Mouse (Mus musculus) hindbrain, postnatal 0 days (tissue): ENCODE measurements around the gene Nt5c. TPM values are rescaled to one million over a fixed set of nuclear protein-coding genes. Genes with fewer than 3 reads are reported as not detected.
A peak's percentile ranks its signal among the peaks of the same experiment; 100 is the strongest.

ENCODE experiments used
- ATAC-seq: fragments of 200-750 bp; cut with Nextera tagmentation; 2 replicates; pipeline ENCODE4 v1.8.0; 2017; ENCODE audit warnings: mild to moderate bottlenecking, moderate TSS enrichment, moderate library complexity
- DNase-seq: peaks from one replicate; pipeline ENCODE4 v3.0.0-alpha.2; 2015; ENCODE audit warnings: low spot score
- H3K27ac ChIP-seq: fragments of 300-500 bp; sonication (generic); 2 replicates; pipeline ENCODE4 v1.5.1; 2014; ENCODE audit warnings: mild to moderate bottlenecking
- H3K27me3 ChIP-seq: fragments of 300-500 bp; sonication (generic); 2 replicates; pipeline ENCODE4 v1.6.1; 2014; ENCODE audit warnings: low read length, mixed read lengths; ENCODE audit not compliant: insufficient read depth
- H3K36me3 ChIP-seq: fragments of 300-500 bp; sonication (generic); 2 replicates; pipeline ENCODE4 v1.6.1; 2014; ENCODE audit warnings: low read length, mixed read lengths; ENCODE audit not compliant: insufficient read depth
- H3K4me1 ChIP-seq: fragments of 300-500 bp; sonication (generic); 2 replicates; pipeline ENCODE4 v1.6.1; 2014; ENCODE audit warnings: antibody characterized with exemption, low read length, mixed read lengths; ENCODE audit not compliant: insufficient read depth
- H3K4me2 ChIP-seq: fragments of 300-500 bp; sonication (generic); 2 replicates; pipeline ENCODE4 v1.6.1; 2014; ENCODE audit warnings: low read depth, mild to moderate bottlenecking, low read length, moderate library complexity, mixed read lengths
- H3K4me3 ChIP-seq: fragments of 300-500 bp; sonication (generic); 2 replicates; pipeline ENCODE4 v1.5.1; 2014; ENCODE audit warnings: low read length
- H3K9ac ChIP-seq: fragments of 300-500 bp; sonication (generic); replicated peaks from 2 replicates; pipeline ENCODE4 v1.6.1; 2014; ENCODE audit warnings: mild to moderate bottlenecking, low read length, moderate library complexity, mixed read lengths
- H3K9me3 ChIP-seq: fragments of 300-500 bp; sonication (generic); 2 replicates; pipeline ENCODE4 v1.6.1; 2016; ENCODE audit warnings: low read length, mixed read lengths
- CTCF ChIP-seq: IDR thresholded peaks from 2 replicates; pipeline ENCODE4 v1.5.1; 2016; ENCODE audit warnings: antibody characterized with exemption, control low read depth, low read depth
- WGBS: fragments of 180-500 bp; shearing (Covaris S2); extraction: QIAGEN DNeasy Blood & Tissue Kit; methylation state at CpG from one replicate; pipeline ENCODE4 v1.1.7; 2014; 5-methylcytosine and 5-hydroxymethylcytosine counted together
- polyA plus RNA-seq: library from polyadenylated mRNA; unstranded; fragments of >200 nt; fragmentation: Nextera tagmentation; extraction: Ambion mirVana; gene quantifications from 2 replicates; pipeline ENCODE4 v1.2.1, GENCODE M21; 2015
- total RNA-seq: library from RNA; depleted of rRNA; stranded (reverse); fragments of >200 nt; gene quantifications from 2 replicates; pipeline ENCODE4 v1.2.3, GENCODE M21; 2014

Gene Nt5c
- total and polyA plus RNA-seq, 2 experiments from 2014 or later, result 54.3 to 130 TPM

DNA sequence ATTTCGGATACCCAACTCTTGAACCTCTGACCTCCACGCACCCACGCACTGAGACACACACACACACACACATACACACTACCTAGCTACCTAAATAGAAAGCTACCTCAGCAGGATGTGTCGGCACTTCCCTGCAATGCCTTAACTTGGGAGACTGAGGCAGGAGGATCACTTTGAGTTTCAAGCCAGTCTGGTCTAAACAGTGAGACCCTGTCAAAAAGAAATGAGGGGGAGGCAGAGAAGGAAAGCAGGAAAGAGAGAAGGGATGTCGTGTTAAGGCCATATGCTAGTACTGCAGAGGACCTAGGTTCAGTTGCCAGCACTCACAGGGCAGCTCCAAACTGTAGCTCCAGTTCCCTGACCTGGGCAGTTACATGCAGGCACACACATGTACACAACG is 23.4 kb upstream of the Nt5c start:
- no peak overlapping the region for H3K9ac ChIP-seq
- no peak overlapping the region for H3K27ac ChIP-seq
- H3K27me3 ChIP-seq, result no peaks in the 10 kb centered on the region
- H3K9me3 ChIP-seq, result no peaks in the 10 kb centered on the region
- no peaks in the 10 kb centered on the region for H3K36me3 ChIP-seq
- no peak overlapping the region for H3K4me3 ChIP-seq
- no peak for TF ChIP-seq CTCF
- no peak overlapping the region for H3K4me2 ChIP-seq
- peaks cover 12% of the 10 kb centered on the region for H3K4me1 ChIP-seq
- 71% methylated on average over 6 of the region's 6 CpGs for WGBS
- DNase-seq, result no peak
- no peak for ATAC-seq

DNA sequence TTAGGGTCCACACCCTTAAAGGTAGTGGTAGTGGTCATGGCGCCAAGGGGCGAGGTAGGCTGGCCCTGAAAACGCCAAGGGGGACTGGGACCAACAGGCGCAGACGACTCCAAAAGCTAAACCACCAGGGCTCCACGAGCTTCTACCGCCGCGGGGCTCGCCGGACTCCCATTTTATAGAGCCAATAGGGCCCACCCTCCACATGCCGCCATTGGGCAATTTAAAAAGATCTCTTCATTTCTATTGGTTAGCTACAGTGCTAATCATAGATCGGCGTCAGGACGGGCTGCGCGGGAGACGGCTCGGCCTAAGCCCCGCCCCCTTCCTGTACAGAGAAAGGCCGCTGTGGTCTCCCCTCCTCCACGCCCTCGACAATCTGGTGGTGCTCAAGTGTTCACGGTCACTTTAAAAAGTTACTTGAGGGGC is 22.6 kb upstream of the Nt5c start, which contains the start of gene Jpt1:
Jpt1 (minus strand) TSS at position 150 of the 426 bp plus-strand sequence.
- Histone ChIP-seq H3K4me3 (peak within 1 kb of the TSS; percentile 100), H3K36me3 (no peaks in the 10 kb centered on the region), H3K4me1 (peaks cover 16% of the 10 kb centered on the region), H3K9me3 (no peaks in the 10 kb centered on the region), H3K9ac (peak within 1 kb of the TSS; percentile 97), H3K4me2 (peak within 1 kb of the TSS; percentile 83), H3K27me3 (no peaks in the 10 kb centered on the region), H3K27ac (peak within 1 kb of the TSS; percentile 81)
- ATAC-seq (peak; percentile 98), DNase-seq (peak; percentile 98)
- TF ChIP-seq CTCF, result no peak
- WGBS, result 0% methylated on average over 24 of the region's 24 CpGs

DNA sequence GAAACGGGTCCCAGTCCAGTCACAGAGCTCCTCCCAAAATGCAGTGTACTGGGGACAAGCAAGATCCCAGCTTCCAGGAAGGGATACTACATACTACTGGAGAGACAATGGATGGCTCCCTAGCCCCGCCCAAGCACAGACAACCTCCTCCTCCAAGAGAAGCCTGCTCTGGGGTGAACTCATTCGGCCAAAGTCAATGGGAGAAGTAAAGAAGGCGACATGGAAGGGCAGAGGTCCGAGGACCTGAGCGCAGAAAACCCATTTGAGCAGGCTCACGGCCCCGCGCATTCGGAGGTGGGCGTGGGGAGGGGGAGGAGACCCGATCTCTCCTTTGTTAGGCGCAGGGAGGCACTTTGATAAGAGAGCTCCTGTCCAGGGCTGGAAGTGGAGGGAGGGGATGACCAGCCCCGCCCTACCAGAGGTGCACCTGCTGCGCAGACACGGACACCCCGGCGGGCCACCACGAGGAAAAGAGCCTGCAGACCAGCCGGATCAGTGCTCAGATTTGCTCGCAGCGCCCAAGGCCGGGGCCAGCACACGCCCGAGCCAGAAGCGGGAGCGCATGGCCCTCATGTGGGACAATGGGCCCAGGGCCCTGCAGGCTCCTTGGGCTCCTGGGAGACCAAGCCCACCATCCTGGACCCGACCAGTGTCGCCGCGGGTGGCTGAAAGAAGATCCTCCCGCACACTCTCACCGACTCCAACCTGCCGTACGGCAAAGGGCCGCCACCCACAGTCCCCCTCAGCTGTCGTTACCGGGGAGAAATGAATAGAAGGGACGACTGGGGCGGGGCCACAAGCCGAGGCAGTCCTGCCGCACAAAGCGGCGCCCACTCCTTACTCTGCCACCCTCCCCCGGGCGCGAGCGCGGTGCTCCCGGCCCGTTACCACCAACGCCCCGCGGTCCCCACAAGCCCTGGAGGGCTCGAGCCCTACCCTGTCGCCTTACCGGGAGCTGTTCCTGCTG is 21.9 kb upstream of the Nt5c start:
- Histone ChIP-seq H3K4me2 (peak overlapping the region; percentile 83), H3K4me3 (peak overlapping the region; percentile 100), H3K36me3 (no peaks in the 10 kb centered on the region), H3K27me3 (no peaks in the 10 kb centered on the region), H3K9me3 (no peaks in the 10 kb centered on the region), H3K4me1 (peaks cover 16% of the 10 kb centered on the region), H3K27ac (peak overlapping the region; percentile 81), H3K9ac (peak overlapping the region; percentile 97)
- ATAC-seq (peak; percentile 64), DNase-seq (peak; percentile 64)
- under 1% methylated on average over 57 of the region's 57 CpGs for WGBS
- TF ChIP-seq CTCF, result no peak

DNA sequence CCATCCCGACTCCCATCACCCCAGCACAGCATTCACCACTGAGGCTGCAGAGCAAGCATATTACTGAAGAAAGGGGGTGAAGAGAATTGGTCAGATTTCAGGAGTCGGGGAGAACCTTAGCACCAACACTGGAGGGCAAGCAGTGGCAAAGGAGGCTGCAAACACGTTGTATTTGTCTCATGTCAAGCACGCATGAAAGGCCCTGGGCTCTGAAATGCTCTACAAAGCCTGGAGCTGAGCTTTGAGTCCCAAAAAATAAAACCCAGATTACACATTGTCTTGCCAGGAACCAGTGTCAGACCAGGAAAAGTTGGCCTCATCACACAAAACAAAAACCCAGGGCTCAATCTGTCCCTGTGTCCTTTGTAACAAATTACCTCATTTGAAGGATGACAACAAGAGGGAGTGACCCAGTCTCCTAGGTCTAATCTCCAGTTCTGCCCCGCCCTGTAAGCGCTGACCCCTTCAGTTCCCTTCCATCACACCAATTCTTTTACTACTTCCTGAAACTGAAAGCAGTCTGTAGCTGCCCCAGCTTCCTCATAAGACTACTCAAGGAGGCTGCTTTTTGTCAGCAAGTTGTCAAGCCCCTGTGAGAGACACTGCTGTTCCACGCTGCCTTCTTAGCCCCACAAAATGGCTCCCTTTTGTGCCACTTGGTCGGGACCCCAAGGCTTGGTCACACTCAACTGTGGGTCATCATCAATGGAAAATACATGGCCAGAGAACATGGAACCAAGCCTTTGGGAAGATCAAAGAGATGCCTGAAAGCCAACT is 20.9 kb upstream of the Nt5c start:
- 11% methylated on average over 8 of the region's 8 CpGs for WGBS
- Histone ChIP-seq H3K36me3 (no peaks in the 10 kb centered on the region), H3K4me1 (peaks cover 16% of the 10 kb centered on the region), H3K27ac (peak overlapping the region; percentile 81), H3K4me3 (peak overlapping the region; percentile 100), H3K27me3 (no peaks in the 10 kb centered on the region), H3K4me2 (peak overlapping the region; percentile 83), H3K9me3 (no peaks in the 10 kb centered on the region), H3K9ac (peak overlapping the region; percentile 97)
- DNase-seq (peak; percentile 36), ATAC-seq (no peak)
- TF ChIP-seq CTCF, result no peak

DNA sequence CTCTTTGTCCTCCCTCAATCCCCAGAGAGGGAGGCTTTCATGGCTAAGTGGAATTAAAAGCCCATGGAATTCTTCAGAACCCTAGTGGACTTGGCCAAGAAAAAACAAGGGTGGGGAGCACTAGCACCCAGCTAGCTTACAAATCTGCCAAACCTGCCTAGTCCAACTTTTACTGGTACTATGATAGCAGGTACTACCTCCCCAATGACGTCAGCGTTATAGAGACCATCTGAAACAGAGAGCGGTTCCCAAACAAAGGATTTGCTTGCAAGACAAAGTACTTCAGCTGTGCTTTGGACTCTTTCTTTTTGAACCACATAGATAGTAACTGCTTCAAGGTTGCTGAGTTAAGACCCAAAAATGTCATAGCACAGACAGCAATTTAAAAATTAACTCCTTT is 20.3 kb upstream of the Nt5c start:
- WGBS, result 10% methylated on average over 3 of the region's 3 CpGs
- no peak for TF ChIP-seq CTCF
- ATAC-seq (no peak), DNase-seq (peak; percentile 69)
- Histone ChIP-seq H3K36me3 (no peaks in the 10 kb centered on the region), H3K4me2 (peak overlapping the region; percentile 83), H3K4me1 (peaks cover 16% of the 10 kb centered on the region), H3K9ac (peak overlapping the region; percentile 97), H3K27me3 (no peaks in the 10 kb centered on the region), H3K9me3 (no peaks in the 10 kb centered on the region), H3K27ac (peak overlapping the region; percentile 81), H3K4me3 (peak overlapping the region; percentile 100)

DNA sequence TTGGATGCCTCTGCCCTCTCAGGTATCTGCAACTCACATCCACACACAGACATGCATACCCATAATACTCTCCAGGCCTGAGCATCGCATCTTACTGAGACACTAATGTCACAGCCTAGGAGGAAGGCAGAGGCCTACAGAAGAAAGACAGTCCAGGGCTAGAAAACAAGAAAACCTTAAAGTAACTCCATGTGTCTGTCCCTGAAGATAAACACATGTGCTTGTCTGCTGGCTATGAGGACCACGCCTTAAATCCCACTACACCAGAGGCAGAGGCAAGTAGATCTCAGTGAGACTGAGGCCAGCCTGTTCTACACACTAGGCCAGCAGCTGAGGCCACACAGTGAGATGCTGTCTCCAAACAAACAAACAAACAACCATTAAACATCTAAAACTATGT is 19.5 kb upstream of the Nt5c start:
- peaks cover 16% of the 10 kb centered on the region for H3K4me1 ChIP-seq
- 54% methylated on average over 2 of the region's 2 CpGs for WGBS
- peak overlapping the region; percentile 83 for H3K4me2 ChIP-seq
- H3K9me3 ChIP-seq, result no peaks in the 10 kb centered on the region
- peak overlapping the region; percentile 81; the same call in 1 of the 2 replicates for H3K27ac ChIP-seq
- peak overlapping the region; percentile 100 for H3K4me3 ChIP-seq
- no peaks in the 10 kb centered on the region for H3K27me3 ChIP-seq
- no peak for ATAC-seq
- peak overlapping the region; percentile 97 for H3K9ac ChIP-seq
- H3K36me3 ChIP-seq, result no peaks in the 10 kb centered on the region
- DNase-seq, result no peak
- TF ChIP-seq CTCF, result no peak
